Mouse (Mus musculus) G1E (cell line): ENCODE data around the gene Olfr585.

Experiments used
- CTCF ChIP-seq: IDR thresholded peaks from 2 replicates; pipeline ENCODE4 v1.5.1; 2012; ENCODE audit warnings: low read depth, low read length, inconsistent platforms, mixed read lengths
- GATA1 ChIP-seq: IDR thresholded peaks from 2 replicates; pipeline ENCODE4 v1.6.1; 2012; ENCODE audit warnings: borderline replicate concordance, low read length, inconsistent platforms, mixed read lengths
- TAL1 ChIP-seq: conservative IDR thresholded peaks from 2 replicates; pipeline ENCODE4 v1.6.1; 2012; ENCODE audit warnings: low read depth, low read length, inconsistent platforms, mixed read lengths

DNA sequence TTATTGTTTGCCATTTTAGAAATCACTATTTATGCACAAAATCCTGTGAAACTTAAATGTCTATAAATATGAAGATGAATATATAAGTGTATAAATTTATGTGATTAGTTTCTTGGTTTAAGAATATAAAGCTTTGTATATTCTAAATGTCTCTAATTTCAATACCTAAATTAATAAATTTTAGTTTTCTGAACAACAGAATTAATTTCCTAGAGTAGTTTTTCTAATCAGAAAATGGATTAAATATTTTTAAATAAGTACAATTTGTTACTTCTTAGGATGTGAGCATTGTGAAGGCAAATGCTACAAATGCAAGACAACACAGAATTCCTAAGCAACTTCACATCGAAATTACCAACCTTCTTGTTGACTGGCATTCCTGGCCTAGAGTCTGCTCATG is 46.5 kb upstream of the Olfr585 start, which contains the start of gene Olfr583:
- TF ChIP-seq GATA1 (no peak), CTCF (no peak), TAL1 (no peak)
